Mouse (Mus musculus) olfactory bulb, adult 2 months (tissue): Measurements from ENCODE around the gene Rnf5.

Source experiments
- CTCF ChIP-seq: fragments of 200-500 bp; IDR thresholded peaks from 2 replicates; pipeline ENCODE4 v1.5.1; 2012; ENCODE audit warnings: low read depth, mild to moderate bottlenecking, low read length, moderate library complexity; ENCODE audit not compliant: insufficient read depth
- POLR2A ChIP-seq: fragments of 200-500 bp; IDR thresholded peaks from 2 replicates; pipeline ENCODE4 v1.6.1; 2012; ENCODE audit warnings: mild to moderate bottlenecking, low read depth, low read length, moderate library complexity; ENCODE audit not compliant: insufficient read depth

DNA sequence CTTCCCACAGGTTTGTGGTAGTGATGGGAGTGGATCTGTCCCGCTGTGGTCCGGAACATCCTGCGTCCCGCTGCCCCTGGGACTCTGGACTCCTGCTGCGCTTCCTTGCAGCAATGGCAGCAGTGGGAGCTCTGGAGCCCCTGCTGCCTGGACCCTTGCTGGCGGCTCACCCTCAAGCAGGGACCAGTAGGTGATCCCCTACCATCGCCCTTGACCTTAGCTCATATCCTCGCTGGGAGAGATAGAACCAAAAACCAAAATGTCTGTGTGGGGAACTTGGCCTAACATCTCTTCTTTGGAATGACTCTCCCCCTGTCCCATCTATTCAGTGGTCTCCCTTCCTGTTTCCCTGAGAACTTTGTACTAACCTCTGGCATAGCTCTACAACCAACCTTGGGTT is 19.7 kb downstream of the Rnf5 start:
- no peak for TF ChIP-seq CTCF
- no peak for TF ChIP-seq POLR2A
